21 mouse cellular contexts compared by ENCODE assay signal in the genomic region with DNA sequence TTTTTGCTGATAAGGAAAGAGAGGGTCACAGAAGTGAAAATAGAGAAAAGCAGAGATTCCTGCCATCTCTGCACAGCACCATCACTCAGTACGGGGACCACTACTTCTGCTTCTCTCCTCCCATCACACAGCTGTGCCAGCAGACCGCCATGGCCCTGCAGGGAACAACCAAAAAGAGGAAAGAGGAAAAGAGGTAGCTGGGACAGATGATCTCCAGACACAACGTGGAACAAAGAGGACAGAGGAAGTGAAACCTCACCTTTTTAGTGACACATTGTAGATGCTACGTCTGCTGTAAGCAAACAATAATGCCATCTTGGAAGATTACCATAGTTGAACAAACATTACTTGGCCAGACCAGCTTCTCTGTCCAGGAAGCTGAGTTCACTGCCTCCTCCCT.
DNase-seq lines count a peak whose midpoint lies in the region; ATAC-seq lines count a peak whose summit lies in the region.
"Had no signal": no experiment of that assay in that cellular context is flagged by ENCODE, and none has a peak within 500 bp of the region (broad histone marks: within the 10 kb centered on the region; RNA-seq: fewer than 3 reads in every experiment).

No protein-coding gene starts in this region.

- no peak overlapping the region for H3K27ac ChIP-seq in hindbrain, embryonic 14.5 days
- H3K27ac ChIP-seq in neural tube, embryonic 15.5 days (replicated peaks), result no peak overlapping the region
- H3K27ac ChIP-seq: embryonic facial prominence, embryonic 10.5 days; forebrain, embryonic 13.5 days; gastrocnemius, adult 2 months; heart, embryonic 13.5 days; hindbrain, embryonic 12.5 days; hindbrain, postnatal 0 days had no signal

- no peaks in the 10 kb centered on the region for H3K27me3 ChIP-seq in hindbrain, embryonic 14.5 days (ENCODE audit: control insufficient read depth, insufficient read depth, low read length)
- no peaks in the 10 kb centered on the region for H3K27me3 ChIP-seq in neural tube, embryonic 15.5 days (replicated peaks)
- H3K27me3 ChIP-seq: forebrain, embryonic 13.5 days; heart, embryonic 13.5 days; hindbrain, embryonic 12.5 days had no signal

- H3K9ac ChIP-seq in hindbrain, embryonic 14.5 days, result no peak overlapping the region
- no peak overlapping the region for H3K9ac ChIP-seq in neural tube, embryonic 15.5 days (replicated peaks)
- H3K9ac ChIP-seq: forebrain, embryonic 13.5 days; heart, embryonic 13.5 days; hindbrain, embryonic 12.5 days had no signal

- H3K36me3 ChIP-seq in hindbrain, embryonic 14.5 days (replicated peaks; ENCODE audit: control insufficient read depth, insufficient read depth), result no peaks in the 10 kb centered on the region
- H3K36me3 ChIP-seq in neural tube, embryonic 15.5 days, result no peaks in the 10 kb centered on the region
- H3K36me3 ChIP-seq: embryonic facial prominence, embryonic 10.5 days; heart, embryonic 13.5 days; hindbrain, embryonic 12.5 days had no signal

- no peaks in the 10 kb centered on the region for H3K9me3 ChIP-seq in hindbrain, embryonic 14.5 days (ENCODE audit: control insufficient read depth, low read length)
- no peaks in the 10 kb centered on the region for H3K9me3 ChIP-seq in neural tube, embryonic 15.5 days (replicated peaks)
- H3K9me3 ChIP-seq: embryonic facial prominence, embryonic 10.5 days; forebrain, embryonic 13.5 days; heart, embryonic 13.5 days; hindbrain, embryonic 12.5 days had no signal

- no peak overlapping the region for H3K4me2 ChIP-seq in hindbrain, embryonic 14.5 days (replicated peaks)
- no peak overlapping the region for H3K4me2 ChIP-seq in neural tube, embryonic 15.5 days
- H3K4me2 ChIP-seq: forebrain, embryonic 13.5 days; heart, embryonic 13.5 days; hindbrain, embryonic 12.5 days had no signal

- peak; percentile 98 for ATAC-seq in granulocyte monocyte progenitor cell, adult 5-6 weeks (replicated peaks; ENCODE audit: poor library complexity, severe bottlenecking)
- ATAC-seq in hindbrain, embryonic 14.5 days (ENCODE audit: low FRiP score), result no peak
- no peak for ATAC-seq in neural tube, embryonic 15.5 days (ENCODE audit: low FRiP score)
- ATAC-seq in CD4-positive, CD25-positive, alpha-beta regulatory T cell, adult 4 months, result no peak
- ATAC-seq: forebrain, embryonic 13.5 days; hindbrain, postnatal 0 days had no signal

- no peaks in the 10 kb centered on the region for H3K4me1 ChIP-seq in hindbrain, embryonic 14.5 days (replicated peaks; ENCODE audit: control insufficient read depth, insufficient read depth, low read length)
- H3K4me1 ChIP-seq in neural tube, embryonic 15.5 days, result no peaks in the 10 kb centered on the region
- H3K4me1 ChIP-seq: forebrain, embryonic 13.5 days; hindbrain, embryonic 12.5 days had no signal

- peak; percentile 8 to 9 for DNase-seq in spleen, postnatal 36 days (ENCODE audit: low spot score in 2 of 2)
- no peak for DNase-seq in spleen, postnatal 14 days (ENCODE audit: low spot score in 2 of 2)
- peak; percentile 25 to 38 for DNase-seq in monocyte, adult 2 months (ENCODE audit: low read depth in 1 of 2, low spot score in 2 of 2)
- DNase-seq in hindbrain, embryonic 14.5 days (ENCODE audit: low spot score), result no peak
- no peak for DNase-seq in layer of hippocampus, postnatal 36 days
- DNase-seq: adrenal gland, postnatal 10 days; cerebellum, adult 11-12 months; cerebellum, adult 9-10 months; cerebellum, postnatal 25 days; gastrocnemius, adult 2 months; gastrocnemius, postnatal 25 days; heart, adult 11 months; heart, postnatal 36 days had no signal

- H3K4me3 ChIP-seq in hindbrain, embryonic 14.5 days (replicated peaks; ENCODE audit: low read length), result no peak overlapping the region
- no peak overlapping the region for H3K4me3 ChIP-seq in neural tube, embryonic 15.5 days (replicated peaks)
- H3K4me3 ChIP-seq: embryonic facial prominence, embryonic 10.5 days; forebrain, embryonic 13.5 days; gastrocnemius, adult 2 months; heart, embryonic 13.5 days; hindbrain, embryonic 12.5 days had no signal

- 86% methylated on average over 4 of the region's 4 CpGs for WGBS in hindbrain, embryonic 14.5 days
- 78% methylated on average over 4 of the region's 4 CpGs for WGBS in neural tube, embryonic 15.5 days

Comparison
In these comparisons a context has a peak if more than half of its experiments do, and no peak if none do; other contexts are left out.
1. DNase-seq: peak in spleen, postnatal 36 days (2 of 2) and monocyte, adult 2 months (2 of 2); none in spleen, postnatal 14 days (0 of 2), hindbrain, embryonic 14.5 days (single experiment) and layer of hippocampus, postnatal 36 days (0 of 2).